Mouse (Mus musculus) kidney, embryonic 16.5 days (tissue): Measurements from ENCODE around the gene Csrnp1. TPM values are rescaled to one million over a fixed set of nuclear protein-coding genes. Genes with fewer than 3 reads are reported as not detected.

ENCODE experiments used
- ATAC-seq: fragments of 200-750 bp; cut with Nextera tagmentation; 2 replicates; pipeline ENCODE4 v1.8.0; 2017; ENCODE audit warnings: moderate TSS enrichment; ENCODE audit not compliant: low FRiP score, low TSS enrichment
- H3K27ac ChIP-seq: fragments of 300-500 bp; sonication (generic); 2 replicates; pipeline ENCODE4 v1.5.1; 2014; ENCODE audit warnings: low read length
- H3K27me3 ChIP-seq: fragments of 300-500 bp; sonication (generic); 2 replicates; pipeline ENCODE4 v1.6.1; 2014; ENCODE audit warnings: low read length, control low read depth, mixed read lengths; ENCODE audit not compliant: insufficient read depth
- H3K36me3 ChIP-seq: fragments of 300-500 bp; sonication (generic); 2 replicates; pipeline ENCODE4 v1.6.1; 2014; ENCODE audit warnings: low read length, control low read depth, mixed read lengths; ENCODE audit not compliant: insufficient read depth
- H3K4me1 ChIP-seq: fragments of 300-500 bp; sonication (generic); 2 replicates; pipeline ENCODE4 v1.6.1; 2014; ENCODE audit warnings: low read length, control low read depth, mixed read lengths; ENCODE audit not compliant: insufficient read depth
- H3K4me2 ChIP-seq: fragments of 300-500 bp; sonication (generic); replicated peaks from 2 replicates; pipeline ENCODE4 v1.6.1; 2014; ENCODE audit warnings: low read depth, low read length
- H3K4me3 ChIP-seq: fragments of 300-500 bp; sonication (generic); 2 replicates; pipeline ENCODE4 v1.5.1; 2014; ENCODE audit warnings: mild to moderate bottlenecking, low read length
- H3K9ac ChIP-seq: fragments of 300-500 bp; sonication (generic); replicated peaks from 2 replicates; pipeline ENCODE4 v1.6.1; 2014; ENCODE audit warnings: low read length
- H3K9me3 ChIP-seq: fragments of 300-500 bp; sonication (generic); 2 replicates; pipeline ENCODE4 v1.6.1; 2016; ENCODE audit warnings: low read length, control low read depth
- WGBS: fragments of 180-500 bp; shearing (Covaris S2); extraction: QIAGEN DNeasy Blood & Tissue Kit; methylation state at CpG from one replicate; pipeline ENCODE4 v1.1.7; 2014; 5-methylcytosine and 5-hydroxymethylcytosine counted together
- polyA plus RNA-seq: library from polyadenylated mRNA; unstranded; fragments of >200 nt; fragmentation: Nextera tagmentation; extraction: Ambion mirVana; gene quantifications from 2 replicates; pipeline ENCODE4 v1.2.1, GENCODE M21; 2015

The Csrnp1 gene
- polyA plus RNA-seq, 1 experiment from 2014 or later: 8.7 TPM

- Histone ChIP-seq H3K4me3 (peak overlapping the region; percentile 80), H3K4me1 (peaks cover 67% of the 10 kb centered on the region), H3K9ac (peak overlapping the region; percentile 77), H3K36me3 (no peaks in the 10 kb centered on the region), H3K9me3 (no peaks in the 10 kb centered on the region), H3K27ac (peak overlapping the region; percentile 98), H3K4me2 (peak overlapping the region; percentile 99), H3K27me3 (no peaks in the 10 kb centered on the region)
- ATAC-seq: no peak
- 11% methylated on average over 4 of the region's 4 CpGs for WGBS
Measured at GRCm38 (mm10) chr9:119980770-119981182, 3.7 kb downstream of the Csrnp1 start.

- peaks cover 66% of the 10 kb centered on the region for H3K4me1 ChIP-seq
- no peaks in the 10 kb centered on the region for H3K9me3 ChIP-seq
- no peak overlapping the region for H3K4me2 ChIP-seq
- 75% methylated on average over 2 of the region's 2 CpGs for WGBS
- ATAC-seq: no peak
- no peak overlapping the region for H3K27ac ChIP-seq
- H3K9ac ChIP-seq: no peak overlapping the region
- H3K27me3 ChIP-seq: no peaks in the 10 kb centered on the region
- no peaks in the 10 kb centered on the region for H3K36me3 ChIP-seq
- no peak overlapping the region for H3K4me3 ChIP-seq
Measured at GRCm38 (mm10) chr9:119979749-119980148, 4.7 kb downstream of the Csrnp1 start.

GRCm38 (mm10) chr9:119978811-119979441, 5.5 kb downstream of the Csrnp1 start:
- ATAC-seq: no peak
- H3K9me3 ChIP-seq: no peaks in the 10 kb centered on the region
- H3K4me2 ChIP-seq: no peak overlapping the region
- peaks cover 7% of the 10 kb centered on the region for H3K36me3 ChIP-seq
- WGBS: 79% methylated on average over 6 of the region's 6 CpGs
- no peaks in the 10 kb centered on the region for H3K27me3 ChIP-seq
- H3K27ac ChIP-seq: no peak overlapping the region
- no peak overlapping the region for H3K4me3 ChIP-seq
- peaks cover 57% of the 10 kb centered on the region for H3K4me1 ChIP-seq
- peak overlapping the region; percentile 58; the same call in 1 of the 2 replicates for H3K9ac ChIP-seq

GRCm38 (mm10) chr9:119978151-119978810, 6.2 kb downstream of the Csrnp1 start:
- 32% methylated on average over 9 of the region's 9 CpGs for WGBS
- H3K4me2 ChIP-seq: peak overlapping the region; percentile 37
- 0 out of 2 replicates have a peak overlapping the region, but pooled peaks have one; percentile 10 for H3K4me3 ChIP-seq
- no peak; the same call in 1 of the 2 replicates for ATAC-seq
- peak overlapping the region; percentile 84 for H3K27ac ChIP-seq
- H3K36me3 ChIP-seq: peaks cover 13% of the 10 kb centered on the region
- no peaks in the 10 kb centered on the region for H3K9me3 ChIP-seq
- H3K27me3 ChIP-seq: no peaks in the 10 kb centered on the region
- H3K9ac ChIP-seq: peak overlapping the region; percentile 58
- peaks cover 57% of the 10 kb centered on the region for H3K4me1 ChIP-seq

- H3K4me1 ChIP-seq: peaks cover 52% of the 10 kb centered on the region
- H3K27me3 ChIP-seq: no peaks in the 10 kb centered on the region
- H3K4me2 ChIP-seq: peak overlapping the region; percentile 37
- H3K36me3 ChIP-seq: peaks cover 20% of the 10 kb centered on the region
- no peak for ATAC-seq
- peak overlapping the region; percentile 58 for H3K9ac ChIP-seq
- H3K9me3 ChIP-seq: no peaks in the 10 kb centered on the region
- H3K4me3 ChIP-seq: 0 out of 2 replicates have a peak overlapping the region, but pooled peaks have one; percentile 10
- H3K27ac ChIP-seq: peak overlapping the region; percentile 84
- 22% methylated on average over 5 of the region's 5 CpGs for WGBS
Measured at GRCm38 (mm10) chr9:119977557-119978060, 6.8 kb downstream of the Csrnp1 start.

GRCm38 (mm10) chr9:119976704-119977556, 7.5 kb downstream of the Csrnp1 start:
- H3K4me3 ChIP-seq: no peak overlapping the region
- H3K27me3 ChIP-seq: no peaks in the 10 kb centered on the region
- 24% methylated on average over 17 of the region's 17 CpGs for WGBS
- peak overlapping the region; percentile 84; the same call in 1 of the 2 replicates for H3K27ac ChIP-seq
- peaks cover 45% of the 10 kb centered on the region for H3K4me1 ChIP-seq
- H3K9ac ChIP-seq: peak overlapping the region; percentile 58; the same call in 1 of the 2 replicates
- H3K4me2 ChIP-seq: peak overlapping the region; percentile 37; the same call in 1 of the 2 replicates
- ATAC-seq: no peak
- peaks cover 27% of the 10 kb centered on the region for H3K36me3 ChIP-seq
- H3K9me3 ChIP-seq: no peaks in the 10 kb centered on the region

- Histone ChIP-seq H3K4me3 (no peak overlapping the region), H3K27ac (no peak overlapping the region), H3K4me1 (peaks cover 40% of the 10 kb centered on the region), H3K4me2 (no peak overlapping the region), H3K27me3 (no peaks in the 10 kb centered on the region), H3K36me3 (peaks cover 27% of the 10 kb centered on the region), H3K9me3 (no peaks in the 10 kb centered on the region), H3K9ac (no peak overlapping the region)
- 89% methylated on average over 4 of the region's 4 CpGs for WGBS
- ATAC-seq: no peak
Measured at GRCm38 (mm10) chr9:119975286-119975685, 9.2 kb downstream of the Csrnp1 start.

GRCm38 (mm10) chr9:119974609-119975008, 9.8 kb downstream of the Csrnp1 start:
- Histone ChIP-seq H3K4me2 (no peak overlapping the region), H3K4me1 (peaks cover 40% of the 10 kb centered on the region), H3K36me3 (peaks cover 27% of the 10 kb centered on the region), H3K9ac (no peak overlapping the region), H3K9me3 (no peaks in the 10 kb centered on the region), H3K4me3 (no peak overlapping the region), H3K27ac (no peak overlapping the region), H3K27me3 (no peaks in the 10 kb centered on the region)
- ATAC-seq: no peak
- WGBS: 82% methylated on average over 5 of the region's 5 CpGs

- no peaks in the 10 kb centered on the region for H3K27me3 ChIP-seq
- peaks cover 27% of the 10 kb centered on the region for H3K36me3 ChIP-seq
- peaks cover 39% of the 10 kb centered on the region for H3K4me1 ChIP-seq
- H3K27ac ChIP-seq: no peak overlapping the region
- no peak overlapping the region for H3K4me3 ChIP-seq
- WGBS: 93% methylated on average over 27 of the region's 27 CpGs
- no peak for ATAC-seq
- H3K4me2 ChIP-seq: no peak overlapping the region
- H3K9ac ChIP-seq: no peak overlapping the region
- no peaks in the 10 kb centered on the region for H3K9me3 ChIP-seq
Measured at GRCm38 (mm10) chr9:119973869-119974520, 10.5 kb downstream of the Csrnp1 start.
